Mouse (Mus musculus) liver, embryonic 14.5 days (tissue): ENCODE data around the gene Banp. TPM values are rescaled to one million over a fixed set of nuclear protein-coding genes. Genes with fewer than 3 reads are reported as not detected.

Experiments used
- ATAC-seq: fragments of 200-750 bp; cut with Nextera tagmentation; 2 replicates; pipeline ENCODE4 v1.8.0; 2017; ENCODE audit warnings: moderate number of reproducible peaks, mild to moderate bottlenecking, moderate library complexity; ENCODE audit not compliant: insufficient read depth
- DNase-seq, 3 experiments: peaks; one replicate each; pipeline ENCODE4 v3.0.0-alpha.2; 2012 to 2013; ENCODE audit warnings: low read depth in 3 of 3, low spot score in 3 of 3
- H3K27ac ChIP-seq: fragments of 300-500 bp; sonication (generic); 2 replicates; pipeline ENCODE4 v1.5.1; 2014; ENCODE audit warnings: moderate library complexity, mild to moderate bottlenecking, control low read depth, inconsistent platforms
- H3K27me3 ChIP-seq: fragments of 300-500 bp; sonication (generic); 2 replicates; pipeline ENCODE4 v1.6.1; 2014; ENCODE audit warnings: mild to moderate bottlenecking, low read length, moderate library complexity; ENCODE audit not compliant: control insufficient read depth, insufficient read depth
- H3K36me3 ChIP-seq: fragments of 300-500 bp; sonication (generic); replicated peaks from 2 replicates; pipeline ENCODE4 v1.6.1; 2014; ENCODE audit warnings: low read depth; ENCODE audit not compliant: control insufficient read depth, insufficient read depth
- H3K4me1 ChIP-seq, 2 experiments: fragments of 200-500 bp in 1 of 2; fragments of 300-500 bp in 1 of 2; sonication (generic) in 1 of 2; replicated peaks; 2 replicates each; pipeline ENCODE4 v1.6.1; 2012 to 2014; ENCODE audit warnings: antibody characterized with exemption in 1 of 2, inconsistent platforms in 1 of 2, low read length in 1 of 2; ENCODE audit not compliant: control insufficient read depth in 2 of 2, insufficient read depth in 2 of 2
- H3K4me2 ChIP-seq: fragments of 300-500 bp; sonication (generic); 2 replicates; pipeline ENCODE4 v1.6.1; 2014; ENCODE audit warnings: low read depth, mild to moderate bottlenecking, control low read depth, moderate library complexity
- H3K4me3 ChIP-seq, 2 experiments: fragments of 200-500 bp in 1 of 2; fragments of 300-500 bp in 1 of 2; sonication (generic) in 1 of 2; 2 replicates each; pipeline ENCODE4 v1.5.1; 2012 to 2014; ENCODE audit warnings: low read depth in 2 of 2, low read length in 2 of 2, mild to moderate bottlenecking in 2 of 2, control low read depth in 1 of 2, inconsistent platforms in 1 of 2, moderate library complexity in 1 of 2; ENCODE audit not compliant: insufficient read depth in 1 of 2
- H3K9ac ChIP-seq: fragments of 300-500 bp; sonication (generic); replicated peaks from 2 replicates; pipeline ENCODE4 v1.6.1; 2014; ENCODE audit warnings: mild to moderate bottlenecking, control low read depth, moderate library complexity
- H3K9me3 ChIP-seq: fragments of 300-500 bp; sonication (generic); 2 replicates; pipeline ENCODE4 v1.6.1; 2016; ENCODE audit warnings: low read length, mixed read lengths; ENCODE audit not compliant: control insufficient read depth
- CTCF ChIP-seq: IDR thresholded peaks from 2 replicates; pipeline ENCODE4 v1.5.1; 2016; ENCODE audit warnings: antibody characterized with exemption, low read depth, control low read depth
- EP300 ChIP-seq: IDR thresholded peaks from 2 replicates; pipeline ENCODE4 v1.6.1; 2016; ENCODE audit warnings: antibody characterized with exemption, low read depth
- WGBS: fragments of 180-500 bp; shearing (Covaris S2); extraction: QIAGEN DNeasy Blood & Tissue Kit; methylation state at CpG from one replicate; pipeline ENCODE4 v1.1.7; 2014; ENCODE audit not compliant: insufficient replicate concordance; 5-methylcytosine and 5-hydroxymethylcytosine counted together
- polyA plus RNA-seq, 2 experiments: library from polyadenylated mRNA; depleted of rRNA in 1 of 2; stranded (reverse) in 1 of 2; unstranded in 1 of 2; fragments of >200 nt; fragmentation: Nextera tagmentation in 1 of 2; extraction: Ambion mirVana in 1 of 2; gene quantifications; 2 replicates each; pipeline versions ENCODE4 v1.2.1 to v1.2.3; 2012 to 2014

Gene Banp
- polyA plus RNA-seq, 2 experiments: 13.6 to 20.8 TPM

- H3K9me3 ChIP-seq: no peaks in the 10 kb centered on the region
- H3K4me3 ChIP-seq: no peak overlapping the region
- H3K4me1 ChIP-seq: no peaks in the 10 kb centered on the region
- no peaks in the 10 kb centered on the region for H3K36me3 ChIP-seq
- TF ChIP-seq EP300 (no peak), CTCF (no peak)
- no peak overlapping the region for H3K4me2 ChIP-seq
- 65% methylated on average over 5 of the region's 5 CpGs for WGBS
- H3K9ac ChIP-seq: no peak overlapping the region
- no peak for ATAC-seq
- H3K27me3 ChIP-seq: no peaks in the 10 kb centered on the region
- DNase-seq: no peak
- no peak overlapping the region for H3K27ac ChIP-seq
Measured at GRCm38 (mm10) chr8:121924681-121925080, 24.9 kb upstream of the Banp start.

- Histone ChIP-seq H3K9ac (no peak overlapping the region), H3K27me3 (no peaks in the 10 kb centered on the region), H3K36me3 (no peaks in the 10 kb centered on the region), H3K4me3 (no peak overlapping the region), H3K4me1 (no peaks in the 10 kb centered on the region), H3K4me2 (no peak overlapping the region), H3K9me3 (no peaks in the 10 kb centered on the region), H3K27ac (no peak overlapping the region)
- DNase-seq (peak; percentile 58 to 60 (median 60)), ATAC-seq (no peak)
- TF ChIP-seq EP300 (no peak), CTCF (peak; percentile 98)
- 23% methylated on average over 10 of the region's 10 CpGs for WGBS
Measured at GRCm38 (mm10) chr8:121925624-121926023, 23.9 kb upstream of the Banp start.

GRCm38 (mm10) chr8:121926266-121926665 is 23.3 kb upstream of the Banp start:
- 49% methylated on average over 8 of the region's 8 CpGs for WGBS
- Histone ChIP-seq H3K4me1 (no peaks in the 10 kb centered on the region), H3K27me3 (no peaks in the 10 kb centered on the region), H3K4me2 (no peak overlapping the region), H3K4me3 (no peak overlapping the region), H3K27ac (no peak overlapping the region), H3K36me3 (no peaks in the 10 kb centered on the region), H3K9ac (no peak overlapping the region), H3K9me3 (no peaks in the 10 kb centered on the region)
- DNase-seq (no peak), ATAC-seq (no peak)
- TF ChIP-seq EP300 (no peak), CTCF (no peak)

- Histone ChIP-seq H3K4me2 (no peak overlapping the region), H3K4me3 (no peak overlapping the region), H3K9ac (no peak overlapping the region), H3K4me1 (no peaks in the 10 kb centered on the region), H3K36me3 (no peaks in the 10 kb centered on the region), H3K27ac (no peak overlapping the region), H3K27me3 (no peaks in the 10 kb centered on the region), H3K9me3 (no peaks in the 10 kb centered on the region)
- DNase-seq (no peak), ATAC-seq (peak; percentile 45; the same call in 1 of the 2 replicates)
- WGBS: 29% methylated on average over 8 of the region's 8 CpGs
- no peak for TF ChIP-seq EP300
- peak; percentile 73 for TF ChIP-seq CTCF
Measured at GRCm38 (mm10) chr8:121927316-121927715, 22.2 kb upstream of the Banp start.

DNA sequence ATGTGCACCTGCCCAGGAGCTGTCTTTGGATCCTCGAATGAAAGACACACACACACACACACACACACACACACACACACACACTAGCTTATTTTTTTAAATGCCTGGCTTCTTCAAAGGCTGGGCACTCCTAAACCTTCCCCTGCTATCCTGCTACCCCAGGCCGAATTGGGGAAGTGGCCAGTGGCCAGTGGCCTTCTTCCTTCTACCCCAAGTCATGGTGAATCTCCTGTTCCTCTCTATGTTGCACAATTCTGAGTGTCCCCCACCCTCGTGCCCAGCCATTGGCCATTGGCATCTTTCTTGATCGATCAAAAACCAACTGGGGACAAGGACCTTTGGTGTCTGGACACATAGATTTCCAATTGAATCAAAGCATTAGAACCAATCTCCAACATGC is 19.5 kb upstream of the Banp start:
- Histone ChIP-seq H3K36me3 (no peaks in the 10 kb centered on the region), H3K9me3 (no peaks in the 10 kb centered on the region), H3K4me1 (no peaks in the 10 kb centered on the region), H3K4me3 (no peak overlapping the region), H3K9ac (no peak overlapping the region), H3K27ac (no peak overlapping the region), H3K4me2 (no peak overlapping the region), H3K27me3 (no peaks in the 10 kb centered on the region)
- ATAC-seq: no peak
- WGBS: 49% methylated on average over 4 of the region's 4 CpGs
- DNase-seq: no peak
- TF ChIP-seq EP300 (no peak), CTCF (no peak)
